ENCODE assay signal across 8 mouse cellular contexts in the genomic region with DNA sequence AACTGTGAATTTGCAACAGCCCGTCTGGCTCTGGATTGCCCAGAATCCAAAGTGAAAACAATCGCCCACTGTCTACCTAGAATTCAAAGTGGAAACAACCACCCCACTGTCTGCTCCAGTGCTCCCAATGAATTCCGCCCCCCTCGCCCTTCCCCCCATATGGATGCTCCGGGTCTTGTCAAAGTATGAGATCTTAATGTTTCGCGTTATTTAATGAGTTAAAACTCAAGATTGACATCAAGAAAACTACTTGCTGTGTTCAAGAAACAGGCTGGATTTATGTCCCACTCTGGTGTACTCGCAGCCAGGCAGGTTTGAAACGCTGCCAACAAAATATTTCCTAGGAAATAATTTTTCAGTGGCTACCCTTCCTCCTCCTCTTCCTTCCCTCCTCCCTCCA. TPM values are rescaled to one million over a fixed set of nuclear protein-coding genes. Genes with fewer than 3 reads are reported as not detected.
DNase-seq lines count a peak whose midpoint lies in the region; ATAC-seq and TF ChIP-seq lines count a peak whose summit lies in the region.

No protein-coding gene starts in this region.

- peak overlapping the region; percentile 91 for H3K4me2 ChIP-seq in intestine, postnatal 0 days (replicated peaks; ENCODE audit: low read depth)
- H3K4me2 ChIP-seq in neural tube, embryonic 13.5 days = peak overlapping the region; percentile 100

- TF ChIP-seq CTCF in intestine, postnatal 0 days (IDR thresholded peaks at IDR 0.05; ENCODE audit: low read depth) = no peak

- peaks cover 11% of the 10 kb centered on the region for H3K4me1 ChIP-seq in intestine, postnatal 0 days (replicated peaks; ENCODE audit: control insufficient read depth, insufficient read depth, low read length)
- H3K4me1 ChIP-seq in neural tube, embryonic 13.5 days (replicated peaks) = peaks cover 38% of the 10 kb centered on the region

- H3K4me3 ChIP-seq in intestine, postnatal 0 days (ENCODE audit: low read depth, low read length) = no peak overlapping the region
- peak overlapping the region; percentile 94 for H3K4me3 ChIP-seq in neural tube, embryonic 13.5 days

- ATAC-seq in intestine, postnatal 0 days = no peak
- no peak for ATAC-seq in neural tube, embryonic 13.5 days (ENCODE audit: low read depth)
- no peak for ATAC-seq in granulocyte monocyte progenitor cell, adult 5-6 weeks (replicated peaks; ENCODE audit: poor library complexity, severe bottlenecking)

- H3K9ac ChIP-seq in intestine, postnatal 0 days (ENCODE audit: low read depth, low read length) = no peak overlapping the region; the same call in 1 of the 2 replicates
- H3K9ac ChIP-seq in neural tube, embryonic 13.5 days = no peak overlapping the region

- no peaks in the 10 kb centered on the region for H3K27me3 ChIP-seq in intestine, postnatal 0 days (replicated peaks; ENCODE audit: control insufficient read depth, insufficient read depth, low read length)
- H3K27me3 ChIP-seq in neural tube, embryonic 13.5 days = no peaks in the 10 kb centered on the region

- peak overlapping the region; percentile 15; the same call in 1 of the 2 replicates for H3K27ac ChIP-seq in intestine, postnatal 0 days (ENCODE audit: low read depth, low read length)
- peak overlapping the region; percentile 84 for H3K27ac ChIP-seq in neural tube, embryonic 13.5 days (replicated peaks)

- peak; percentile 44 for DNase-seq in embryo, embryonic 10.5 days (ENCODE audit: low spot score)
- no peak for DNase-seq in embryo, embryonic 9.5 days (ENCODE audit: extremely low spot score)
- peak; percentile 34 for DNase-seq in lung, postnatal 10 days
- DNase-seq in lung, postnatal 25 days (ENCODE audit: low spot score) = no peak
- no peak for DNase-seq in adipocyte (ENCODE audit: low spot score)

- WGBS in intestine, postnatal 0 days = 53% methylated on average over 9 of the region's 9 CpGs
- WGBS in neural tube, embryonic 13.5 days = 43% methylated on average over 9 of the region's 9 CpGs

- H3K36me3 ChIP-seq in intestine, postnatal 0 days (ENCODE audit: control insufficient read depth, insufficient read depth) = peaks cover 13% of the 10 kb centered on the region
- peaks cover 23% of the 10 kb centered on the region for H3K36me3 ChIP-seq in neural tube, embryonic 13.5 days

- no peaks in the 10 kb centered on the region for H3K9me3 ChIP-seq in intestine, postnatal 0 days (ENCODE audit: control insufficient read depth)
- no peaks in the 10 kb centered on the region for H3K9me3 ChIP-seq in neural tube, embryonic 13.5 days

RNA-seq across cellular contexts. Expression of gene 2510039O18Rik, which starts 0.6 kb away (rescaled TPM):
- 25.7 and 26.3 TPM in 2 replicates for polyA plus RNA-seq in intestine, postnatal 0 days (2015; fragmentation: Nextera tagmentation; extraction: Ambion mirVana)
- polyA plus RNA-seq in neural tube, embryonic 13.5 days (2015; fragmentation: Nextera tagmentation; extraction: Ambion mirVana) = 13.6 and 14.7 TPM in 2 replicates
- total RNA-seq in granulocyte monocyte progenitor cell, adult 5-6 weeks (2014; fragmentation: Nextera tagmentation) = 28.6 and 32.6 TPM in 2 replicates
- total RNA-seq in granulocyte monocyte progenitor cell, adult 5-6 weeks (2017) = 33.6 and 45.4 TPM in 2 replicates

RNA-seq across cellular contexts. Expression of gene Plod1, which starts 3.5 kb away (rescaled TPM):
- polyA plus RNA-seq in intestine, postnatal 0 days (2015; fragmentation: Nextera tagmentation; extraction: Ambion mirVana) = 28.0 and 28.8 TPM in 2 replicates
- polyA plus RNA-seq in neural tube, embryonic 13.5 days (2015; fragmentation: Nextera tagmentation; extraction: Ambion mirVana) = 35.2 and 35.7 TPM in 2 replicates
- total RNA-seq in granulocyte monocyte progenitor cell, adult 5-6 weeks (2014; fragmentation: Nextera tagmentation) = 6.7 and 7.0 TPM in 2 replicates
- 9.0 and 9.1 TPM in 2 replicates for total RNA-seq in granulocyte monocyte progenitor cell, adult 5-6 weeks (2017)

RNA-seq across cellular contexts. Expression of gene Mfn2, which starts 35.6 kb away (rescaled TPM):
- 44.2 and 46.9 TPM in 2 replicates for polyA plus RNA-seq in intestine, postnatal 0 days (2015; fragmentation: Nextera tagmentation; extraction: Ambion mirVana)
- 76.3 and 79.0 TPM in 2 replicates for polyA plus RNA-seq in neural tube, embryonic 13.5 days (2015; fragmentation: Nextera tagmentation; extraction: Ambion mirVana)
- 34.4 and 38.9 TPM in 2 replicates for total RNA-seq in granulocyte monocyte progenitor cell, adult 5-6 weeks (2014; fragmentation: Nextera tagmentation)
- 30.2 and 32.6 TPM in 2 replicates for total RNA-seq in granulocyte monocyte progenitor cell, adult 5-6 weeks (2017)

RNA-seq across cellular contexts. Expression of gene Nppb, which starts 45.5 kb away (rescaled TPM):
- not detected in 2 replicates for polyA plus RNA-seq in intestine, postnatal 0 days (2015; fragmentation: Nextera tagmentation; extraction: Ambion mirVana)
- polyA plus RNA-seq in neural tube, embryonic 13.5 days (2015; fragmentation: Nextera tagmentation; extraction: Ambion mirVana) = 0.43 TPM in 1 of 2 replicates, not detected in the other
- total RNA-seq in granulocyte monocyte progenitor cell, adult 5-6 weeks (2014; fragmentation: Nextera tagmentation) = not detected in 2 replicates
- not detected in 2 replicates for total RNA-seq in granulocyte monocyte progenitor cell, adult 5-6 weeks (2017)

Comparison
In these comparisons a context has a peak if more than half of its experiments do, and no peak if none do; other contexts are left out.
1. DNase-seq: peak in embryo, embryonic 10.5 days (single experiment) and lung, postnatal 10 days (single experiment); none in embryo, embryonic 9.5 days (single experiment), lung, postnatal 25 days (single experiment) and adipocyte (single experiment).